Mouse (Mus musculus) cerebellum, adult 18-20 months (tissue): Measurements from ENCODE around the gene Arhgef7.
"Not testable (repeated sequence)": the region's sequence is repeated elsewhere in the genome, so short reads cannot be mapped to it uniquely, and the experiment has no call there.

Source experiments
- DNase-seq, 2 experiments: peaks; one replicate each; pipeline ENCODE4 v3.0.0; 2021

Arhgef7 gene

DNA sequence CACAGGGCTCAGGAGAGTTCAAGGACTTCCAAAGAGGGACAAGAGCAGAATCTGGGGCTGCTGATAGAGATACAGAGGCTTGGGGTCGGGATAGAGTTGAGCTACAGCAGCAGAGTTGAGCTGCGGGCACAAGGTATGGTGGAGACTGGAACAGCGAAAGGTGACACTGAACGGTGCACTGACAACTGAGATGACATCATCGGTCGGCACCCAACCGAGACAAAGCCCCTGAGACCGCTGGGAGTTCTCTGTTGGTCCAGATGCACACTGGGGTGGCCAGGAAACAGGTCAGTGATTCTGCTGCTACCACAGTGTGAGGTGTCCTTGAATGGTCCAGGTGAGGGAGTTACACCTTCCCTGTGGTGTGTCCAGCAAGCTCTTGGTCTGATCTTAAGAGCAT, 115.2 kb downstream of the Arhgef7 start:
- DNase-seq = no peak

- no peak for DNase-seq
Measured at GRCm38 (mm10) chr8:11843677-11844315, 116.3 kb downstream of the Arhgef7 start.

DNA sequence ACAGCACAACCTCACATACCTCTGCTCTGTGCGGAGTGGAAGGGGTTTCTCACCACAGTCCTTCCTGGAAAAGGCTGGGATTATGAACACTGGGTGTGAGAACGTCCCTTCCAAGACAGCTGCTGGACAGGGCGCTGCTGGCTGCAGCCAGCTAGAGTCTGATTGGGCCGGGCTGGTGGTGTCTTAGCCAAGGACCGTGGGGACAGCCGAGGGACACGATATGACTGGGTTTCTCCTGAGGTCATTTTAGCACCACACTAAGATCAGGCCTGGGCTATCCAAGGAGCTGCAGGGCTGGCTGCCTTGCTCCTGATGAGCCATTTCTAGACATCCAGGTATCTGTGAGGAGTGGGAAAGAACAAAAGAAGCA, 116.8 kb downstream of the Arhgef7 start:
- no peak for DNase-seq

GRCm38 (mm10) chr8:11846807-11847206, 119.3 kb downstream of the Arhgef7 start:
- DNase-seq = no peak

GRCm38 (mm10) chr8:11867832-11868231, 140.3 kb downstream of the Arhgef7 start:
- DNase-seq = no peak

DNA sequence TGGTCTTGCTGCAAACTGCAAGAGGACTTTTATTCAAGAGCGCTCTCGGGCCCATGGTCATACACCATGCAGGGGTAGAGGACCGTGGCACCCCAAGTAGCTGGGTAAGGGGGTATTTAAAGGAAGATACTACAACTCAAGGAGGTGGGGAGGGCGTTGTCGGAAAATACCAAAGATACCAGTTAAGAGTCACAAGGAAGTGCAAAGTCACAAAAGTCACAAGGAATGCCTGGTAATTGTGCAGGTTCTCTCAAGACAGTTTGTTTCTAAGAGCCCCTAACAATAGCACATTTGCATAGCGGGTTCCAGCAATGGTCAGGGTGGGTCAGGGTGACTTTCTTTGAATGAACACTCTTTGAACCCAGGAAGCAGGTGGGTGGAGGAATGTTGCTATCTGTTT, 146.7 kb downstream of the Arhgef7 start:
- DNase-seq = not testable (repeated sequence)

- DNase-seq = no peak
Measured at GRCm38 (mm10) chr8:11884646-11885045, 157.1 kb downstream of the Arhgef7 start.
